Mouse (Mus musculus) testis, adult 2 months (tissue): ENCODE measurements at regions not wholly inside any gene's neighbourhood (a gene's known extent, or its start where the extent isn't known, plus 50 kb on each side); places are given as distances from the start of the nearest gene placed in this dataset.

Source experiments
- CTCF ChIP-seq: fragments of 200-500 bp; IDR thresholded peaks from 2 replicates; pipeline ENCODE4 v1.5.1; 2012; ENCODE audit warnings: low read depth, mild to moderate bottlenecking, inconsistent platforms, low read length, moderate library complexity; ENCODE audit not compliant: control insufficient read depth, insufficient read depth, insufficient replicate concordance
- POLR2A ChIP-seq: fragments of 200-500 bp; IDR thresholded peaks from 2 replicates; pipeline ENCODE4 v1.6.1; 2012; ENCODE audit warnings: low read depth, mild to moderate bottlenecking, inconsistent platforms, low read length, moderate library complexity; ENCODE audit not compliant: control insufficient read depth

DNA sequence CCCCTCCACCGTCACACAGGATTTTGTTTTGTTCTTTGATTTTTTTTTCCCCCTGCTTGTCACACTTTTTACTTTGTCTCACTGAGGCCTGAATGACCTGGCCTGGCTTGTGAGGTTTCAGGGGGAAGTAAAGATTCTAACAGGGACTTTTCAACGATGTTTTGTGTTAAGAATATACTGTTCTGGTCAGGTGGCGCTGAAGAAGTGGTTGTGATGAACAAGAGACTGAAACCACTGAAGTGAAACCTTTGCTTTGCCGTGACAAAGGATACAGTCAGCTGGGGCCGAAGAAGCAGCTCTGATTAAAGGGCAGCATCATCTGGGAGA is 97.4 kb upstream of the Zfp648 start:
- TF ChIP-seq CTCF (no peak), POLR2A (no peak)
